Mouse (Mus musculus) ES-Bruce4 (cell line): Measurements from ENCODE around the gene Gm49337. TPM values are rescaled to one million over a fixed set of nuclear protein-coding genes. Genes with fewer than 3 reads are reported as not detected.

Experiments used
- H3K27ac ChIP-seq: 2 replicates; pipeline ENCODE4 v1.5.1; 2012; ENCODE audit warnings: low read length, inconsistent platforms; ENCODE audit not compliant: insufficient read depth
- H3K27me3 ChIP-seq: 2 replicates; pipeline ENCODE4 v1.6.1; 2012; ENCODE audit warnings: mild to moderate bottlenecking, low read length, inconsistent platforms; ENCODE audit not compliant: control insufficient read depth, poor library complexity, insufficient read depth, severe bottlenecking
- H3K36me3 ChIP-seq: 2 replicates; pipeline ENCODE4 v1.6.1; 2012; ENCODE audit warnings: inconsistent platforms, mild to moderate bottlenecking, low read length, moderate library complexity; ENCODE audit not compliant: control insufficient read depth, poor library complexity, insufficient read depth, severe bottlenecking
- H3K4me1 ChIP-seq: one replicate; pipeline ENCODE4 v1.8.1; 2011; ENCODE audit warnings: low read length; ENCODE audit not compliant: control insufficient read depth, insufficient read depth
- H3K4me3 ChIP-seq: 2 replicates; pipeline ENCODE4 v1.5.1; 2011; ENCODE audit warnings: low read depth, mild to moderate bottlenecking, low read length
- H3K9ac ChIP-seq: 2 replicates; pipeline ENCODE4 v1.6.1; 2012; ENCODE audit warnings: low read depth, mild to moderate bottlenecking, inconsistent platforms; ENCODE audit not compliant: poor library complexity, severe bottlenecking
- H3K9me3 ChIP-seq: replicated peaks from 2 replicates; pipeline ENCODE4 v1.6.1; 2012; ENCODE audit warnings: mild to moderate bottlenecking, low read length, inconsistent platforms; ENCODE audit not compliant: control insufficient read depth, poor library complexity, insufficient read depth, severe bottlenecking
- CTCF ChIP-seq: IDR thresholded peaks from one replicate; pipeline ENCODE4 v1.8.1; 2011; ENCODE audit warnings: low read depth, low read length
- EP300 ChIP-seq: IDR thresholded peaks from 2 replicates; pipeline ENCODE4 v1.6.1; 2011; ENCODE audit warnings: low read depth, low read length; ENCODE audit not compliant: insufficient read depth
- POLR2A ChIP-seq: IDR thresholded peaks from one replicate; pipeline ENCODE4 v1.8.1; 2011; ENCODE audit warnings: low read length; ENCODE audit not compliant: insufficient read depth
- polyA plus RNA-seq: library from polyadenylated mRNA; stranded (reverse); fragments of >200 nt; gene quantifications from 2 replicates; pipeline ENCODE4 v1.2.4, GENCODE M21; 2011; ENCODE audit warnings: low read depth; ENCODE audit not compliant: missing spikeins, insufficient read depth, insufficient read length

Gm49337 gene
- polyA plus RNA-seq, 1 experiment = not detected

GRCm38 (mm10) chr4:116249986-116250385, 76.8 kb downstream of the Gm49337 start:
- Histone ChIP-seq H3K9me3 (no peaks in the 10 kb centered on the region), H3K4me3 (no peak overlapping the region), H3K27me3 (no peaks in the 10 kb centered on the region), H3K4me1 (no peaks in the 10 kb centered on the region), H3K27ac (no peak overlapping the region), H3K36me3 (no peaks in the 10 kb centered on the region), H3K9ac (no peak overlapping the region)
- TF ChIP-seq EP300 (no peak), CTCF (no peak), POLR2A (no peak)

- no peak overlapping the region for H3K4me3 ChIP-seq
- no peaks in the 10 kb centered on the region for H3K9me3 ChIP-seq
- H3K36me3 ChIP-seq = no peaks in the 10 kb centered on the region
- no peaks in the 10 kb centered on the region for H3K4me1 ChIP-seq
- no peak for TF ChIP-seq CTCF
- TF ChIP-seq EP300 = no peak
- TF ChIP-seq POLR2A = no peak
- H3K9ac ChIP-seq = no peak overlapping the region
- no peak overlapping the region for H3K27ac ChIP-seq
- H3K27me3 ChIP-seq = no peaks in the 10 kb centered on the region
Measured at GRCm38 (mm10) chr4:116268220-116268619, 95.0 kb downstream of the Gm49337 start.

GRCm38 (mm10) chr4:116282211-116282610, 109.0 kb downstream of the Gm49337 start:
- Histone ChIP-seq H3K9ac (no peak overlapping the region), H3K4me3 (no peak overlapping the region), H3K36me3 (no peaks in the 10 kb centered on the region), H3K27me3 (no peaks in the 10 kb centered on the region), H3K4me1 (no peaks in the 10 kb centered on the region), H3K27ac (no peak overlapping the region), H3K9me3 (no peaks in the 10 kb centered on the region)
- TF ChIP-seq EP300 (no peak), POLR2A (no peak), CTCF (peak; percentile 19)

- no peaks in the 10 kb centered on the region for H3K27me3 ChIP-seq
- H3K4me3 ChIP-seq = no peak overlapping the region
- no peaks in the 10 kb centered on the region for H3K9me3 ChIP-seq
- H3K27ac ChIP-seq = no peak overlapping the region
- H3K4me1 ChIP-seq = no peaks in the 10 kb centered on the region
- TF ChIP-seq POLR2A (no peak), EP300 (no peak), CTCF (no peak)
- no peak overlapping the region for H3K9ac ChIP-seq
- H3K36me3 ChIP-seq = no peaks in the 10 kb centered on the region
Measured at GRCm38 (mm10) chr4:116291561-116291960, 118.4 kb downstream of the Gm49337 start.

GRCm38 (mm10) chr4:116293296-116293695, 120.1 kb downstream of the Gm49337 start:
- no peaks in the 10 kb centered on the region for H3K27me3 ChIP-seq
- H3K4me3 ChIP-seq = no peak overlapping the region
- H3K9ac ChIP-seq = no peak overlapping the region
- no peaks in the 10 kb centered on the region for H3K36me3 ChIP-seq
- H3K27ac ChIP-seq = no peak overlapping the region
- H3K4me1 ChIP-seq = no peaks in the 10 kb centered on the region
- H3K9me3 ChIP-seq = no peaks in the 10 kb centered on the region
- no peak for TF ChIP-seq EP300
- no peak for TF ChIP-seq CTCF
- no peak for TF ChIP-seq POLR2A

- TF ChIP-seq EP300 = no peak
- TF ChIP-seq POLR2A = no peak
- TF ChIP-seq CTCF = no peak
- no peaks in the 10 kb centered on the region for H3K36me3 ChIP-seq
- H3K9ac ChIP-seq = no peak overlapping the region
- H3K4me3 ChIP-seq = no peak overlapping the region
- H3K9me3 ChIP-seq = no peaks in the 10 kb centered on the region
- no peaks in the 10 kb centered on the region for H3K27me3 ChIP-seq
- H3K4me1 ChIP-seq = no peaks in the 10 kb centered on the region
- H3K27ac ChIP-seq = no peak overlapping the region
Measured at GRCm38 (mm10) chr4:116300878-116301355, 127.7 kb downstream of the Gm49337 start.
